Mouse (Mus musculus) c-Kit-negative CD71-positive TER-119-positive erythroid progenitor cells, embryonic 14.5 days (primary cell): Measurements from ENCODE around the gene Pak6.

Experiments
- DNase-seq: peaks from one replicate; pipeline ENCODE4 v3.0.0-alpha.2; 2013; ENCODE audit warnings: low read depth, low spot score

The Pak6 gene

GRCm38 (mm10) chr2:118729194-118729593 is 66.1 kb downstream of the Pak6 start:
- DNase-seq = no peak

DNA sequence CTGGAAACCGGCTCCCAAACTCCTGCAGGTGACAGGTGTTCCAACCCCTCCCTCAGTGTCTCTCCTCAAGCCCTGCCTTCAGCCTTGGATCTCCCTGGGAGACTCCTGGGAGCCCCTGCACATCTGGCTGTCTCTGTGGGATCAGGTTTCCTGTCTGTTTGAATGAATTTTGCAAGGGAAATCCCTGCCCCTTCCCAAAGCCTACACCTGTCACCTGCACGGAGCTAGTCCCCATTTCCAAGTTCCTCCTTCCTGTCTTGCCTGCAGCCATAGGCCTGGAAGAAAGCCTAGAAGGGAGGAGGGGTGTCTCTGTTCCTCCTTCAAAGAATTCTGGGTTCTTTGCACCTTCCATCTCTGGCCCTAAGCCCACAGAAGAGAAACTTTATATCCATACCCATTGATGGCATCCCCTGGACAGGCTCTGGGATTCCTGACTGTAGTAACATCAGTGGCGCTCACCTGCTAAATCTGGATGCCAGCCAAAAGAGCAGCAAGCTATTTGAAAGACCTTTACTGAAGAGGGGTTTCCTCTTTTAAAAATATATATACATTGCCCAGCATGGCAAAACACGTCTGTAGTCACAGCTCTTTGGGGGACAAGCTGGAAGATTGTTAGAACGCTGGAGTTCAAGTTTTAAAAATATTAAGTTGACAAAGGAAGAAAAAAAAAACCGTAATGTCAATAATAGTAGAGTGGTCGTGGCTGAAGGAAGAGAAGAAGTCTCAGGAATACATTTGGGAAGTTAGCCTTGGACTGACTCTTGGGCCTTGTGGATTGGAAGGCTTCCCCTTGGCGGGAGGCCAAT is 66.9 kb downstream of the Pak6 start:
- no peak for DNase-seq

DNA sequence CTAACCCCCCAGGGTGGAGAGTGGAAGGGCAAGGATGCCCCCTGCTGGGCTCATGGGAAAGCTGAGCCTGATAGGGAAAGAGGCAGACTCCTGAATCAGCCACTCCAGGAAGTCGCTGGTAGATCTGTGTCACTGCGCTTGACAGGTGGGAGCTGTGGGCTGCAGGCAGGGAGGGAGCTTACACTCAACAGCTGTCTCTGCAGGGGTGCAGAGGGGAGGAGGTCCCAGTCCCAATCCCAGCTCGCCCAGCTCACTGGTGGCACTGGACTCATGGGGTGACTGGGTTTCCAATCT is 67.5 kb downstream of the Pak6 start:
- no peak for DNase-seq

GRCm38 (mm10) chr2:118731981-118732380 is 68.9 kb downstream of the Pak6 start:
- no peak for DNase-seq

GRCm38 (mm10) chr2:118733341-118733740 is 70.2 kb downstream of the Pak6 start:
- no peak for DNase-seq

DNA sequence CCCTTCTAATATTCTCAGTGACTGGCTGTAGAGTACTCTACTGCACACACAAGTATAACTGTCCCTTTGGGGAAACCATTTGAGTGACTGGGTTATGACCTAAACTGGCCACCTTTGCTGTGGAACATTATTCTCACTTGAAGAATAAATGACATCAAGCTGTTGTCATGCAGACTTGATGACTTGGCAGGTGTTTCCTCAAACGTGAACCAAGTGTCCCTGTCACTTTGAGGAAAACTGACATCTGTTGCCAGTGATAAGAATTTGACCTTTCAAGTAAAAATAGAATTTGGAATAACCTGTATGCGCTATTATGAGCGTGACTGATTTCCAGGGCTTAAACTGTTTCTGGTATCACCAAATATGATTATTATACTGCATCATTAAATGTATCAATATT is 77.2 kb downstream of the Pak6 start:
- DNase-seq = no peak

GRCm38 (mm10) chr2:118741183-118741582 is 78.1 kb downstream of the Pak6 start:
- no peak for DNase-seq

GRCm38 (mm10) chr2:118743261-118743943 is 80.3 kb downstream of the Pak6 start:
- DNase-seq = peak; percentile 54

- no peak for DNase-seq
Observed at GRCm38 (mm10) chr2:118744621-118745020, 81.5 kb downstream of the Pak6 start.

- peak; percentile 64 for DNase-seq
Observed at GRCm38 (mm10) chr2:118745232-118745884, 82.3 kb downstream of the Pak6 start, which contains the start of gene Inafm2. TSS of gene Inafm2 (plus strand) at chr2:118745758.

GRCm38 (mm10) chr2:118745915-118746901 is 83.1 kb downstream of the Pak6 start:
- no peak for DNase-seq

DNA sequence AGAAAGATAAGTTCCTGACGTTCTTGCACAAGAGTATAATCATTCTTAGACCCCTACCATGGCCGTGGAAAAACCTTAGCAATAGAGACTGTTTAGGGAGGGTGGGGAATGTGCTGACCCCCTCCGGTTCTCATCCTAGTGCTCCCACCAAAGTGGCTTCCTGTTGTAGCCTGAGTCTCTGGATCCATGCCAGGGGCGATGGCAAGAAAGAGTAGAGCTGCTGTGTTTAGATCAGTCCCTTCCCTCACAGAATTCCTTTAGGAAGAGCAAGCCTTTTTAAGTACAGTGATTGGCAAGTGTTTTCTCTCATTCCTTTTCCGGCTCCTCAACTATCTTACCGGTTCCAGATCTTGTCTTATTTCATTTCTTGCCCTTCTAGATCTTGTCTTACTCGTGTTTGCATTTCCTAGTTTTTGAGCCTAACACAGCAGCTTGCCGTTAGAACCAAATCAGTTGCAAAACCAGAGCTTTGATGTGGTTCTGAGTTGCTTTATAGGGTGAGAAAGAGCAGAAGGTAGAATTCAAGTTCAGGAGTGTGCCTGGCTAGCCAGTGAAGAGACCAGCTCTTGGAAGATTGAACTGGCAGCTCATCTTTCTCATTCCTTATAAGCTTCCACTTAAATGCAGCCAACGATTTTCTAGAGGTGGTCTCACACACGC is 84.3 kb downstream of the Pak6 start:
- DNase-seq = no peak
